Mouse (Mus musculus) spleen, adult 2 months (tissue): ENCODE measurements around the gene Med16. TPM values are rescaled to one million over a fixed set of nuclear protein-coding genes. Genes with fewer than 3 reads are reported as not detected.
A peak's percentile ranks its signal among the peaks of the same experiment; 100 is the strongest.
"Not testable (repeated sequence)": the region's sequence is repeated elsewhere in the genome, so short reads cannot be mapped to it uniquely, and the experiment has no call there.

Experiments
- DNase-seq, 2 experiments: peaks; one replicate each; pipeline versions ENCODE4 v3.0.0 to v3.0.0-alpha.2; 2012 to 2021; ENCODE audit warnings: low spot score in 2 of 2, low read depth in 1 of 2
- H3K27ac ChIP-seq: fragments of 200-500 bp; 2 replicates; pipeline ENCODE4 v1.5.1; 2012; ENCODE audit warnings: low read length, inconsistent platforms; ENCODE audit not compliant: insufficient read depth
- H3K27me3 ChIP-seq: fragments of 200-500 bp; 2 replicates; pipeline ENCODE4 v1.6.1; 2012; ENCODE audit warnings: mild to moderate bottlenecking, moderate library complexity, low read length, inconsistent platforms; ENCODE audit not compliant: control insufficient read depth, insufficient read depth
- H3K36me3 ChIP-seq: fragments of 200-500 bp; 2 replicates; pipeline ENCODE4 v1.6.1; 2012; ENCODE audit warnings: mild to moderate bottlenecking, low read length, inconsistent platforms; ENCODE audit not compliant: control insufficient read depth, insufficient read depth
- H3K4me1 ChIP-seq: fragments of 200-500 bp; 2 replicates; pipeline ENCODE4 v1.6.1; 2011; ENCODE audit warnings: inconsistent platforms; ENCODE audit not compliant: control insufficient read depth, insufficient read depth, insufficient read length
- H3K4me3 ChIP-seq: fragments of 200-500 bp; 2 replicates; pipeline ENCODE4 v1.5.1; 2011; ENCODE audit warnings: mild to moderate bottlenecking, inconsistent platforms; ENCODE audit not compliant: insufficient read depth, insufficient read length; ENCODE audit errors: extremely low read depth
- CTCF ChIP-seq: fragments of 200-500 bp; IDR thresholded peaks from 2 replicates; pipeline ENCODE4 v1.5.1; 2011; ENCODE audit warnings: mild to moderate bottlenecking, inconsistent platforms; ENCODE audit not compliant: insufficient read depth, insufficient read length, insufficient replicate concordance; ENCODE audit errors: extremely low read depth
- POLR2A ChIP-seq: fragments of 200-500 bp; IDR thresholded peaks from 2 replicates; pipeline ENCODE4 v1.6.1; 2011; ENCODE audit warnings: low read depth, low read length, inconsistent platforms
- WGBS: fragments of 180-500 bp; shearing (Covaris S2); methylation state at CpG from one replicate; pipeline ENCODE4 v1.1.7; 2018; 5-methylcytosine and 5-hydroxymethylcytosine counted together
- polyA plus RNA-seq: library from polyadenylated mRNA; depleted of rRNA; stranded (reverse); fragments of >200 nt; gene quantifications from 2 replicates; pipeline ENCODE4 v1.2.3, GENCODE M21; 2012

The Med16 gene
- polyA plus RNA-seq, 1 experiment, result 46.4 TPM

DNA sequence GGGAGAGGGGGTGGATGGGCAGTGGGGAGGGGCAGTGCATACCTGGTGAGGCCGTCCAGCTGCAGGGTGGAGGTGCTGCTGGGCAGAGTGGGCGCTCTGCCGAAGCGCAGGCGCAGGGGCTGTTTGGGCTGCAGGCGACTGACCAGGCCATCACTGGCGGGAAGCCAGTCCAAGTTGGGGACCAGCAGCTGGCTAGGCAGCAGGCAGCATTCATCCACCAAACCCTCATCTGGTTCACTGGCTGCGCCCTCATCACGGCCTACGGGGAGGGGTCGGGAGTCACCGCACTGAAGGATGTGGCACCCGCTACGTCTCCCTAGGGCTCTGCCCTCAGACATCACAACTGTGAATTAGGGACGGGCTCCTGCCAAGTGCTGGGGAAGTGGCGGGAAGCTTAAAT is 12.4 kb downstream of the Med16 start:
- TF ChIP-seq POLR2A (no peak), CTCF (no peak)
- Histone ChIP-seq H3K4me1 (peaks cover 11% of the 10 kb centered on the region; the same call in 1 of the 2 replicates), H3K36me3 (peaks cover 15% of the 10 kb centered on the region), H3K27me3 (no peaks in the 10 kb centered on the region), H3K4me3 (no peak overlapping the region), H3K27ac (no peak overlapping the region)
- no peak for DNase-seq
- 88% methylated on average over 16 of the region's 16 CpGs for WGBS

- peak; percentile 47 to 76 for DNase-seq
- H3K4me3 ChIP-seq, H3K27ac ChIP-seq, H3K27me3 ChIP-seq, H3K4me1 ChIP-seq: not testable (repeated sequence)
- peaks cover 12% of the 10 kb centered on the region for H3K36me3 ChIP-seq
- 48% methylated on average over 22 of the region's 22 CpGs for WGBS
- TF ChIP-seq CTCF, result peak; percentile 86
Measured at GRCm38 (mm10) chr10:79892451-79893118, 16.1 kb downstream of the Med16 start.

GRCm38 (mm10) chr10:79890670-79891069 is 18.1 kb downstream of the Med16 start, which contains the start of gene Cfd:
Cfd (plus strand) TSS chr10:79890853.
- H3K4me3 ChIP-seq, result no peak within 1 kb of the TSS
- TF ChIP-seq POLR2A (no peak), CTCF (no peak)
- H3K36me3 ChIP-seq, result peaks cover 3% of the 10 kb centered on the region; the same call in 1 of the 2 replicates
- no peaks in the 10 kb centered on the region for H3K4me1 ChIP-seq
- H3K27me3 ChIP-seq, result no peaks in the 10 kb centered on the region
- WGBS, result 75% methylated on average over 5 of the region's 5 CpGs
- no peak within 1 kb of the TSS; the same call in 1 of the 2 replicates for H3K27ac ChIP-seq
- no peak for DNase-seq

- H3K4me3 ChIP-seq, result no peak overlapping the region
- H3K36me3 ChIP-seq, result no peaks in the 10 kb centered on the region
- H3K27me3 ChIP-seq, result no peaks in the 10 kb centered on the region
- H3K4me1 ChIP-seq, result no peaks in the 10 kb centered on the region
- WGBS, result 17% methylated on average over 2 of the region's 2 CpGs
- DNase-seq, result no peak
- H3K27ac ChIP-seq, result no peak overlapping the region
- TF ChIP-seq CTCF (no peak), POLR2A (no peak)
Measured at GRCm38 (mm10) chr10:79889386-79889785, 19.3 kb downstream of the Med16 start.

GRCm38 (mm10) chr10:79886611-79887010 is 22.1 kb downstream of the Med16 start:
- no peaks in the 10 kb centered on the region for H3K36me3 ChIP-seq
- 92% methylated on average over 8 of the region's 8 CpGs for WGBS
- no peak overlapping the region for H3K27ac ChIP-seq
- peaks cover 5% of the 10 kb centered on the region for H3K4me1 ChIP-seq
- no peak overlapping the region for H3K4me3 ChIP-seq
- DNase-seq, result no peak
- TF ChIP-seq POLR2A, result no peak
- TF ChIP-seq CTCF, result no peak
- H3K27me3 ChIP-seq, result 0 out of 2 replicates have a peak, but pooled peaks cover 2% of the 10 kb centered on the region

DNA sequence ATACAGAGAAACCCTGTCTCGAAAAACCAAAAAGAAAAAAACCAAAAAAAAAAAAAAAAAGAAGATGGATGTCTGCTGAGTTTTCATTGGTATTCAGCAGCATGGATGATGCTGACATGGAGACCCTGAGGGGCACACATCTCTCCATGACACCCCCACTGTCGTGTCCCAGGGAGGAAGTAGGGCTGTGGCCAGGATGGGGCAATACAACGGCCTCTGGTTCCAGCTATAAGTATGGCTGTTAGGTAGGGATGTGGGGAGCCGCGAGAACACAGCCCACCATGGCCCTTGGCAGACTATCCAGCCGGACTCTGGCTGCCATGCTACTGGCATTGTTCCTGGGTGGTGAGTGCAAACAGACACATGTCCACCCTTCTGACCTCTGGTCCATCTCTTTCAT is 22.7 kb downstream of the Med16 start, which contains the start of gene Elane:
Gene Elane, plus strand, starts transcription at position 194 of the 400 bp plus-strand sequence.
- TF ChIP-seq CTCF (no peak), POLR2A (no peak)
- Histone ChIP-seq H3K27me3 (0 out of 2 replicates have a peak, but pooled peaks cover 2% of the 10 kb centered on the region), H3K36me3 (no peaks in the 10 kb centered on the region), H3K4me3 (no peak within 1 kb of the TSS), H3K4me1 (peaks cover 7% of the 10 kb centered on the region), H3K27ac (no peak within 1 kb of the TSS)
- WGBS, result 70% methylated on average over 6 of the region's 6 CpGs
- DNase-seq, result no peak

DNA sequence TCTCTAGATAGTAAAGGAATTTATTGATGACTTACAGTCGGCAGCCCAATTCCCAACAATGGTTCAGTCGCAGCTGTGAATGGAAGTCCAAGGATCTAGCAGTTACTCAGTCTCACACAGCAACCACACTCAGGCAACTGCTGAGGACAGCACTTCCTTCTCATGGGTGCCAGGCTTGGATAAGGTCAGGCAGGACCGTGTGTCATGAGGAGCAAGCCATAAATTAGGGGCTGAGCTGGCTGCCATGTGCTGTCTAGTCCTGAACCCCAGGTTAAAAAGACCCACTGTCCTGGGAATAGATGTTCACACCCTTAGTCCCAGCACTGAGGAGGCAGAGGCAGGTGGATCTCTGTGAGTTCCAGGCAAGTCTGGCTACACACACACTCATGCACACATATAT is 23.8 kb downstream of the Med16 start:
- H3K4me3 ChIP-seq, DNase-seq, H3K36me3 ChIP-seq, H3K27me3 ChIP-seq, H3K27ac ChIP-seq: not testable (repeated sequence)
- 38% methylated on average over 3 of the region's 3 CpGs for WGBS
- peaks cover 10% of the 10 kb centered on the region for H3K4me1 ChIP-seq
